Mouse (Mus musculus) left cerebral cortex, adult 18-20 months (tissue): ENCODE results near the gene Cda. TPM values are rescaled to one million over a fixed set of nuclear protein-coding genes. Genes with fewer than 3 reads are reported as not detected.

ENCODE experiments used
- DNase-seq, 2 experiments: peaks; one replicate each; pipeline ENCODE4 v3.0.0; 2021 to 2022; ENCODE audit warnings: low spot score in 2 of 2, mixed read lengths in 1 of 2
- long read RNA-seq, 2 experiments: library from polyadenylated mRNA; stranded (forward); transcript quantifications; one replicate each; pipeline ENCODE4 v2.0.0; 2021
- total RNA-seq, 2 experiments: library from RNA; stranded (reverse); gene quantifications; 2 replicates each; pipeline ENCODE4 v1.2.3; 2021

Cda gene
- 1 to 10 TPM; 5.0 to 6.1 TPM for total RNA-seq
- long read RNA-seq, experiment 1, partial matches to known transcripts: 0 of 2 reads
- long read RNA-seq, experiment 1, other reads (novel, unspliced or antisense): 0 of 2 reads
- long read RNA-seq, experiment 2, partial matches to known transcripts: 0 of 2 reads
- long read RNA-seq, experiment 2, other reads (novel, unspliced or antisense): 0 of 2 reads

- DNase-seq: peak; percentile 36 to 53
Measured at GRCm38 (mm10) chr4:138367641-138368497, at the start of gene Cda. Gene Cda (minus strand): TSS chr4:138367992.

DNA sequence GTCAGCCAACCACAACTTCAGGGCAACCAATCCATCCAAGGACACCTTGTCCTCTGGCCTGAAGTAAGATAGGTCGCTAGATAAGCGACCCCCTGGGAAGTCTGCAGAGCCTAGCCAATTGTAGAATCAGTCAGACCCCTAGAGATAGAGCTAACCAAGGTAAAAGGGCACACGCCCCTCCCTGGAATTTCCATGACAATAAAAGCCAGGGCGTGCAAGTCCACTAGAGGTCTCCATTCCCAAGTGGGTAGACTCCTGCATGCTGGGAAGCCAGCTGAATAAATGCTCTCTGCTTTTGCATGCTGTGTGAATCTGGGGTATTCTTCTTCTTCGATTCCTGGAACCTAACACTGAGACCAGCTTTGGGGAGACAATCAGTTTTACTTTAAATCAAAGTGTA, 48.6 kb upstream of the Cda start:
- DNase-seq: no peak

DNA sequence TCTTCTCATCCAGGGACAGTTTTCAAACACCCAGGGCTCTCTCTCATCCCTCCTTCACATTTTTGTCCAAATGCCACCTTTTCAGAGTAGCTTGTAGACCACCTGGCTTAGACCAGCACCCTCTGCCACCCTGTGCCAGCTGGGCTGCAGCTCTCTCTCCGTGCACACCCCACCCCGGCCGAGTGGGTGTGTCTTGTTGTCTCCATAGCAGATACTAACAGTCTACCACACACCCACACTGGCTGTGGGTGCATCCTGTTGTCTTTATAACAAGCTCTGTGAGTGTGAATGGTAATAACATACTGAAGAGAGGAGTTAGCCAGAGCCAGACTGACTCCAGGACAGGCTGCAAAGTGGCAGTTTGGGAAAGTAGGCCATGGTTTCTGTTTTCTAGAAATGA, 48.2 kb upstream of the Cda start:
- DNase-seq: peak; percentile 67 to 81

DNA sequence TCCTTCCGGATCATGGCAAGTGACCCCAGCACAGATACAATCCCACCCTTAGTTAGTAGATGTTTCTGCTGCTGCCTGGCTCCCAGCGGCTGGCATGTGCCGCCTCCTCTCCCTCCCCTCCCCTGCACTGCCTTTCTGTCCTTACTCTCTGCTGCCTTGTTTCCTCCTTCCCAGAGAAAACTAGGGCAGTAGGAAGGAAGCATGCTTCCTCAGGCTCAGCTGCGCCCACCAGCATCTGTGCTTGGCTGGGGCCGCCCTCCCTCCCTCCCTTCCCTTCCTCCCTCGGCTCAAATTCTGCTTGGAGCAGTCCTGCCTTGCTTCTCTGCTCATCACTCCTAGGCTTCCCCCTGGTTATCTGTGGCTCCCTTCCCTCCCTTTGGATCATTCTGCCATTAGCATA, 46.9 kb upstream of the Cda start:
- peak; percentile 60 to 75 for DNase-seq

- no peak for DNase-seq
Measured at GRCm38 (mm10) chr4:138411504-138412121, 43.8 kb upstream of the Cda start.

GRCm38 (mm10) chr4:138411011-138411410, 43.2 kb upstream of the Cda start:
- no peak for DNase-seq

DNA sequence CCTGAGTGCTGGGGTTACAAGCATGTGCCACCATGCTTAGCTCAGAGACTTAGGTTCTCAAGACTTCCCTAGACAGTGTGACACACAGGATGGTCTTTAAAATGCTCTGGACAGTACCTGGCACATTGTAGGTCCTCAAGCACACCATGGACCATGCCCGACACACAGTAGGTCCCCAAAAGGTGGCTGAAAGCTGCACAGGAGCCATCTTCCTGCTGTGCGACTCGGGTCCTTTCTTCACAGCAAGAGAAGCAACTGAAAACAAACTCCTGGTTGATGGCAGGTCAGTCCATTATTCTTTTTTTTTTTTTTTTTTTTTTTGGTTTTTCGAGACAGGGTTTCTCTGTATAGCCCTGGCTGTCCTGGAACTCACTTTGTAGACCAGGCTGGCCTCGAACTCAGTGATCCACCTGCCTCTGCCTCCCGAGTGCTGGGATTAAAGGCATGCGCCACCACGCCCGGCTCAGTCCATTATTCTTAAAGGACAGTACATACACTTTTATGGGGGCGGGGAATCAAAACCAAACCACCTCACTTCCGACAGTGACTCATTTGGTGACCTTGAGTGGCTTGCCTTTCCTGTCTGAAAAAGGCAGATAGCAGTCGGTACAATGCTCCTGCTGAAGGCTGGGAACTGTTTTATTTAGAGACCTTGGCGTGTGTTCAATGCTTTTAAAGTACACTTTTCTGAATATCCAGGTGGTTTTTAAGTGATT, 39.8 kb upstream of the Cda start:
- DNase-seq: no peak

GRCm38 (mm10) chr4:138404806-138405205, 37.0 kb upstream of the Cda start:
- DNase-seq: peak in 1 of 2 experiments; percentile 53

GRCm38 (mm10) chr4:138396711-138397110, 28.9 kb upstream of the Cda start:
- DNase-seq: no peak

DNA sequence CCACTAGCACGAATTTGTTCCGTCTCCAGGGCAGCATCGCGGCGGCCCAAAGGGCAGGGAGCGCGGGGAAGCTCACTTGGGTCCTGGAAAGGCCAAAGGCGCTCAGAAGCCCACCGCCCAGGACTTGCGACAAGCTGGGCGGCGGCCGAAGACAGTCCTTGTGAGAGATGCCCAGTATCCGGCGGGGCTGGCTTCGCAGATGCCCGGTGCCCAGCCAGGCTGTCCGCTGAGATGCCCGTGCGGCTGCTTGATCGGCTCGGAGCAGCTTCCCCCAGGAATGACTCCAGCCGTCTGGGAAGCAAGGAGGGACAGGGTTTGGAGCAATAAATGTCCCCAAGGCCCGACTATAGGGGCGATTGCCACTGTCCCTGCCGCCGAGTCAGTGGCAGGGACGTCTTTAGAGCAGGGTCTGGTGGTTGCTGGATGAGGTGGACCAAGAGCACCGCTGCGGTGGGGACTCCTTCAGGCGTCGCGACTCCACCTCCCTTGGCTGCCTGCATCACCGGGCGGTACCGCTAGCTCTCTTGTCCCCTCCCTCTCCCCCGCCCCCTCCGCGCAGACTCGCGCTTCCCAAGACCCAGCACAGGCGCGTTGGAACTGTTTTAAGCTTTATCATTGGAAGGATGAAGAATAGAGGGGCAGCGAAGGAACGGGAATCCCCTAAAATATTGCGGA, 28.3 kb upstream of the Cda start, which contains the start of gene Fam43b:
Gene Fam43b, minus strand, starts transcription at position 558 of the 675 bp plus-strand sequence.
- peak; percentile 81 to 91 for DNase-seq

- DNase-seq: peak; percentile 52 to 72
Measured at GRCm38 (mm10) chr4:138395087-138395970, 27.5 kb upstream of the Cda start.

GRCm38 (mm10) chr4:138393703-138394102, 25.9 kb upstream of the Cda start:
- peak; percentile 26 to 35 for DNase-seq

DNA sequence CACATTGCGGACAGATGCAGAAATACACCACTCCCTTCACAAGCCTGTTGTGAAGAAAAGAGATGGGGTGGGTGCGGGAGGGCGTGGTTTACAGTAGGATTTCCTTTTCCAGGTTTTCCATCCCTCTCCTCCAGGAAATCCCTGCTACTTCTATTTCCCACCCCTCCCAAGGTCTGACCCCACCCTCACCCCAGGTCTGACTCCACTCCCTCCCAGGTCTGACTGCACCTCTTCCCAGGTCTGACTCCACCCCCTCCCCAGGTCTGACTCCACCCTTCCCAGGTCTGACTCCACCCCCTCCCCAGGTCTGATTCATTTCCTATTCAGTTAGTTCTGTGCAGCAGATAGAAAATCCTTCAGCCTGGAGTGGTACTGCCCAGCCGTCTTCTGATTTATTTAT, 16.0 kb upstream of the Cda start:
- no peak for DNase-seq

GRCm38 (mm10) chr4:138382462-138382861, 14.7 kb upstream of the Cda start:
- DNase-seq: no peak

DNA sequence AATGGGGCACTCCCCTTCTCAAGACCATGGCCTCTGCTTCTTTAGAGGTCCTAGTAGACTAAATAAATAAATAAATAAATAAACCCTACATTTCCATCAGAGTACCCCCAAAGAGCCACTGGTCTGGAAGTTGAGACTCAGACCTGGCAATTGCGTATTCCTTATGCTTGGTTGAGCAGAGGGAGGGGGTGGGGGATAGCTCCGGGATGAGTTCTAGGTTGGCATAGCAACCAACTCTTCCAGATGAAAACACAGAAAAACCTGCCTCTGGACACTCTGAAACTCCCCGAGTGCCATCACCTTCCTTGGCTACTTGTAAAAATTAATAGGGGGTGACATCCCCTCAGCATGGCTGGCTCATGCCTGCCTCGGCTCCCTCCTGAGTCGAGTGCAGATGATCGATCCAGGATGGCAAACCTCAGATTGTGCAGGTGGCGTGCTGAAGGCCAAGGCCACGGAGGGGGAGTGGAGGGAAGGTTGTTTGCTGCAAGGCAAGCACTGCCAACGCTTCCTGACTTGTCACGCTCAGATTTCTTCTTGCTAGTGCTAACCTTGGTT, 12.4 kb upstream of the Cda start:
- DNase-seq: no peak

- peak; percentile 58 to 69 for DNase-seq
Measured at GRCm38 (mm10) chr4:138379091-138379840, 11.5 kb upstream of the Cda start.

DNA sequence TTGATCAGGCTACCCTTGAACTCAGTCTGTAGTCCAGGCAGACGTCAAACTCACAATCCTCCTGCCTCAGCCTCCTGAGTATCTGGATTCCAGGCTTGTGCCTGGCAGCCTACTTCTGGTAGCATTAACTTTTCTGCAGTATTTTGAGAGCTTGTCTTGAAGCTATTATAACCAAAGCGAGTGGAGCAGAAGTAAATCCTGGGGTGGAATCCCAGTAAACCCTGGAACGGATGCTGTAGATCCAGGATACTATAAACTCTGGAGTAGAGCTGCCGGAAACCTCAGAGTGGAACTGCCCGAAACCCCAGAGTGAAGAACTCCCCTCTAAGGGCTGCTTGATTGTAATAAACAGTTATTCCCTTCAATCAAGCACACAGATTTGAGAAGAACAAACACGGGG, 9.7 kb upstream of the Cda start:
- DNase-seq: peak; percentile 39 to 40

GRCm38 (mm10) chr4:138375117-138375516, 7.3 kb upstream of the Cda start:
- DNase-seq: no peak

DNA sequence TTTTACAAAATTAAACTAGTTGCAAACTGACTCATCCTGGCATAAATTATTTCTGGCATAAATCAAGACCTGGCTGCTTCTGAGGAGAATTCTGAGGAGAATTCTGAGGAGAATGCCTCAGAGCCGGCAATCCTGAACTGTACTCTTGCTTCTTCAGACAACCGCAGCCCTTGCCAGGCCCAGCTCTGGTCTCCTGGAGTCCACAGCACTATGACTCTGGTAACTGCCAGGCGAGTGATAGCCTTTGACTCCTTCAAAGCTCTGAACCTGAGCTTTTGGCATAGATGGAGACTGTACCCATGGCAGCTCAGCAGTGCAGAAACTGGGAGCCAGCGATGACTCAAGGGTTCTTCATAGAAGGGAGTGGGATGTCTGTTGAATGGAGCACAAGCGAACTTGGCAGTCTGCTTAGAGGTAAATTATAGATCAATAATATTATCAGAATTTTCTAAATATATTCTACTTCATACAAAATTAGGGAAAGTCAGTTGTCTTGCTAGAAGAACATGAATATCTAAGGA, 3.3 kb upstream of the Cda start:
- DNase-seq: no peak
